Mouse (Mus musculus): Measurements from ENCODE around the gene Fam180a.
"Not testable (repeated sequence)": the region's sequence is repeated elsewhere in the genome, so short reads cannot be mapped to it uniquely, and the experiment has no call there.

The Fam180a gene

GRCm38 (mm10) chr6:35326111-35326515 lies at the start of gene Fam180a:
TSS of gene Fam180a (minus strand) at chr6:35326141.
- no peak for DNase-seq (ENCODE audit: low read depth, low spot score)

DNA sequence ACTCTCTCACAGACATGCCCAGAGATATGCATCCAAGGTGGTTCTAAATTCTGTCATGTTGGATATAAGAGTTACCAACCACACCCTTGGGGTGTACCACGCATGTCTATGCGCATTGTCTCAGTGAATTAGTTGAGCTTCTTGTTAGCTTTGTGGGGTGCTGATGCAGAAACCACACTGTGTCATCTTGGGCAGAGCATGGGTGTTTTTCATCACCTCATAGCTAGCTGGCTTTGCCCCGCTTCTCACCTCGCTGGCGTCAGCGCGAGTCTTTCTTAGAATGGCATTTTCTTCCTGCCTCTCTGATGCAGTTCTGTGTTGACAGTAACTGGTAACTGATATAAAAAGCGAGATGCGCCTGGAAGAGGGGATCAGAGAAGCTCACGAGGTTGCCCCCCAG lies 48.1 kb upstream of the Fam180a start:
- no peak for DNase-seq (ENCODE audit: low read depth, low spot score)

DNA sequence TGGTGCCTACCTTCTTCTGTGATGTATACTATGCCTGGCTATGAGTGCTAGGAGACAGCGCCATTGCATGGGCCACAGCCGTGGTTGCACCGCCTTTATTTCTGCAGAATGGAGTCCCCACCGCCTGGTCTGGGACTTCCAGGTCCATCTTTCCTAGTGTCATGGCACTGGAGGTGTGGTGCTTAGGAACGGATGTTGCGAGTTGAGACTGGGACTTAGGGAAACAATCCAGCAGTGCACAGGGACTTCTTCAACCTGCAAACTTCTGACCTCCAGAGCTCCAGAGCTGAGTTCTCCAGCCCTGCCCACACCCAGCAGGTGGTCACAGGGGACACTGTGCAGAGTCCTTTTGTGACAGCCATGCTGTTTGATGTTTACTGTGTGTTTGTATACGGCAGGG lies 44.4 kb upstream of the Fam180a start:
- no peak for DNase-seq (ENCODE audit: low read depth, low spot score)

DNA sequence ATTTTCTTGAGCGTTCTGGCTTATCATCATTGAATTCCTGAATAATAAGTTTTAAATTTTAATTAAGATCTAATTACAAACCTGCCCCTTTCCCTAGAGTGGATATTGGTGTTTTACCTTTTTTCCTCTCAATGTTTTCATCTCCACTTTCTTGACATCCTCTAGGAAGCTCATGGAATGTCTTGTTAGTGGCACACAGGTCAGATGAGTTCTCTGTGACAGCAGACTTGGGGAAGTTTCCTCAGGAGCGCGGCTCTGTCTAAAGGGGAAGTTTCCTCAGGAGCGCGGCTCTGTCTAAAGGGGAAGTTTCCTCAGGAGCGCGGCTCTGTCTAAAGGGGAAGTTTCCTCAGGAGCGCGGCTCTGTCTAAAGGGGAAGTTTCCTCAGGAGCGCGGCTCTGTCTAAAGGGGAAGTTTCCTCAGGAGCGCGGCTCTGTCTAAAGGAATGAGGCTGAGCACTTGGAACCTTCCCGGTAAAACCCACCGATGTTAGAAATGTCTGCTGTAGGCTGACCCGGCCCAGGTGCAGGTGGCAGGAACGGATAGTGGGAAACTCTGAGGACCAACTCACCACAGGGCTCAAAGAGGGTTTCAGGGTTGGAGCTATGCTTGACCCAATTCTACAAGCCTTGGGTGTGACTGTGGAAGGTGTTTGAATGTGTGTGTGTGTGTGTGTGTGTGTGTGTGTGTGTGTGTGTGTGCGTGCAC lies 43.8 kb upstream of the Fam180a start:
- not testable (repeated sequence) for DNase-seq (ENCODE audit: low read depth, low spot score)

DNA sequence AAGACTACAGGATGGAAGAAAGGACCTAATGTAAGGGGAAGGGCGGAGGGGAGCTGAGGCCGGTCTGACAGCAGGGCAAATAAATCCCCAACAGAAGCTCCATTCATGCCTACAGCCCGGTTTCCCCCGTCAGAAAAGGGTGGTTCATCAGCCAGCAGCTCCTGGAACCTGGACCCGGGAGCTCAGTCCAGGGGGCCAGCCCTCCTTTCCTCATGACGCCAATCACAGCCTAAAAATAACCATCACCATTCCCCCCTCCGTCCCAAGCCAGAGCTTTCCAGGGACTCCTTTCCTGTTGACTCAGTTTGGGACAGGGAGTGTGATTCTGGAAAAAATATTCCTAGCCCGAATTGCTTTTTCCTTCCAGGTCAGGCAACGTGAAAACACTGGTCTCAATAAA lies 36.7 kb upstream of the Fam180a start:
- no peak for DNase-seq (ENCODE audit: low read depth, low spot score)

DNA sequence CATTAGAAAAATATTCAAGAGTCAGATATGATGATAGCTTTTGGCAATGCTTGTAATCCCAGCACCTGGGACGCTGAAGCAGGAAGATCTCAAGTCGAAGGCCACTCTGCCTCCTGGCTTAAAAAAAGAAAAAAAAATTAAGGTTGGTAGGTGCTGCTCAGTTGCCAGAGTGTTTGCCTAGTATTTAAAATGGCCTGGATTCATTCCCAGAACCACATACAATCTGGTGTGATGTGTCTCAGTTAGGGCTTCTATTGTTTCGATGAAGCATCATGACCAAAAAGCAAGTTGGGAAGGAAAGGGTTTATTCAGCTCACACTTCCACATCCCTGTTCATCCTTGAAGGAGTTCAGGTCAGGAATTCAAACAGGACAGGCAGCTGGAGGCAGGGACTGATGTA lies 29.4 kb upstream of the Fam180a start:
- DNase-seq (ENCODE audit: low read depth, low spot score), result no peak

DNA sequence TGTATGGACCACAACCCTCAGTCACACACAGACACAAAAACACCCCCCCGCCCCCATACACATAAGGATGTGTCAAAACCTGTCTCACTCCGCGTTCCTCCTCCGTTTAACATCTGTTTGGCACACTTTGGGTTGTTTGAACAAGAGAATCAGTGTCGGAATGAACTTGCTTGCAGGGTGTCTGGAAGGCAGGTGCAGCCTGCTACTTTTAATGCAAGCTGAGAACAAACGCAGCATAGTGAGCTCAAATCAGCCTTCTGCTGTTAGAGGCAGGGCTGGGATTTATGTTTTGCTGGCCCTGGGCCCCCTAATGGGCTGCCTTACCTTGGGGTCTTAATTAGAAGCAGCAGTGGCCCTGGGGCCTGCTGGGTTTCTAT lies 28.7 kb upstream of the Fam180a start:
- DNase-seq (ENCODE audit: low read depth, low spot score), result no peak

GRCm38 (mm10) chr6:35353846-35354621 lies 28.1 kb upstream of the Fam180a start:
- no peak for DNase-seq (ENCODE audit: low read depth, low spot score)

DNA sequence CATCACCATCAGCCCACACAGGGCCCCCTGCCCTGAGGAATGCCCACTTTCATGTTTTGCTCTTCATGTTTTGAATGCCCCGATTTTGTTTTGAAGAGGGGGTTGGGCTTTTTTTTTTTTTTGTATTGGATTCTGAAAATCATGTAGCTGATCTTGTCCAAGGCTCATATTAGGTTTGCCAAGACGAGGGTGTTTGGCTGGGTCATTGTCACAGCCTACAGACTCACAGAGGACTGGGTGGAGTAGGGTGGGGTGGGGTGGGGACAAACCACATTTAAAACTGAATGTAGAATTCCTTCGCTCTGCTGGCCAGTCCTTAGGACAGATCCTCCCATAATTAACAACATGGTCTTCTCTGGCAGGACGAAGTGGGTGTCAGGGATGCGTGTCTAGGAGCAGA lies 27.5 kb upstream of the Fam180a start:
- DNase-seq (ENCODE audit: low read depth, low spot score), result no peak

- no peak for DNase-seq (ENCODE audit: low read depth, low spot score)
These were observed 26.9 kb upstream of the Fam180a start for GRCm38 (mm10) chr6:35352867-35353266.

GRCm38 (mm10) chr6:35351826-35352225 lies 25.9 kb upstream of the Fam180a start:
- no peak for DNase-seq (ENCODE audit: low read depth, low spot score)

DNA sequence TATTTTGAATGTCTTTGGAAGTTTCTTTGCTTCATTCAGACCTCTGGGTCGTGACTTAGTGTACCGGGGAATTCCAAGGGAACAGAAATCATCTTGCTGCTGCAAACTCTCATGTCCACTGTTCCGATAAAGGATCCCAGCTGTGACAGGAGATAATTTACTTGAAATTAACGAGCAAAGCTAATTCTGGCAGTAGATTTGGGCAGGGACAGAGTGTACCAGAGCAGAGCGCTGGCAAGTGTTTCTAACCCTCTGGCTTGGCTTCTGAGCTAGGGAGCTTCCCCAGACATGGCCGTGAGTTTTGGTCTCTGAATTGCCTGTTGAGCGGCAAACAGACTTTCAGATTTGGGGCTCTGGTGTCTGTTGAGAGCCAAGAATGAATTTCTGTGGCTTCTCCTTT lies 23.8 kb upstream of the Fam180a start:
- no peak for DNase-seq (ENCODE audit: low read depth, low spot score)

- no peak for DNase-seq (ENCODE audit: low read depth, low spot score)
These were observed 12.7 kb upstream of the Fam180a start for GRCm38 (mm10) chr6:35338640-35339039.

DNA sequence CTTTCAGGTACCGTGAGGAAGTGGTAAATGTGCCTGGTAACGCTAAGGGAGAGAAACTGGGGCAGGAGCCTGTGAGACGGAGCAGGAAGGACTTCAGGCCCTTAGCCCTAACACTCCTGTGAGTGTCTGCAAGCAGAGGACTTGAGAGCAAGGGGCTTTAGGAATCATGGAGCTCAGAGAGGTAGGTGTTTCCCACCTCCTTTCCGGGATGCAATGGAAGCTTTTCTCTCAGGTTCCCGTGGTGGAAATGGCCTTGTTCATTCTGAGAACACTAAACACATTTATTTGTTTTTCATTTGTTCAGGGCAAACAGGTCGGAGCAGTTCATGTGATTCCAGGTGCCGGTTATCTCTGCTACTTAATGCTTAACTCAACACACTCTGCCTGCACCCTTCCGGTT lies 11.9 kb upstream of the Fam180a start:
- DNase-seq (ENCODE audit: low read depth, low spot score), result no peak

GRCm38 (mm10) chr6:35335452-35335851 lies 9.5 kb upstream of the Fam180a start:
- no peak for DNase-seq (ENCODE audit: low read depth, low spot score)

- no peak for DNase-seq (ENCODE audit: low read depth, low spot score)
These were observed 8.3 kb upstream of the Fam180a start for GRCm38 (mm10) chr6:35334278-35334677.

DNA sequence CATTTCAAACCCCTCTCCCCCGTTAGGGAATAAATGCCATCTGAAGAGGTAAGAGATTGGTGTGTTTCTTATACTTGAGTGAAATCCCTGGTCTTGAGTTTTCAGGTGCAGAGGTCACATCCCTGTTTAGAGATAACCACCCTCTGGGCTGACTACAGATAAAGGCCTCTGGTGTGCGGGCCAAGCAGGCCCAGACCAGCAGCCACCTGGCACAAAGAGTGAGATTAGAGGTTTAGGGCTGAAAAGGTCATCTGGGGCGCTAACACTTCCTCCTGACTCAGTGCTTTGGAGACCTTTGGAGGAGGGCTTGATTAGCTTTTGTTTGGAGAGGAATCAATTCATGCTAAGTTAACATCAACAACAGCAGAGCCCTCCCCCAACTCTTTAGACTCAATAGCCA lies 7.7 kb upstream of the Fam180a start:
- DNase-seq (ENCODE audit: low read depth, low spot score), result no peak

DNA sequence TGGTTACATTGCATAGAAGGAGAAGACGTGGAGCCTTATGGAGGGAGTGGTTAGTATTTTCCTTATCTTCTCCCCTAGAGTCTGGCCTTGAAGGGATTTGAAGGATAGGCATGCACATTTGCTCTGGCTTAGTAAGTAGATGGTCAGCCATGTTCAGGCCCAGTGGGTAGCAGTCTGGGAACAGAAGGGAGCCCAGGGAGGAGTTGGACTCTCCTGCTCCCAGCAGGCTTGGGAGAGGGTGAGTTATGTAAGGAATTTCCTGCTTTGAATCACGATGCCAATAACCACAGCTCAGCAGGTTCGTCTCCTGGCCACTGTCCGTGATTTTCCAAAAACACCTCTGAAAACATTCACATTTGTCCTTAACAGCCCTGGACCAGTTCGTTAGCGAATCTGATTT lies 4.9 kb upstream of the Fam180a start:
- no peak for DNase-seq (ENCODE audit: low read depth, low spot score)

GRCm38 (mm10) chr6:35329956-35330355 lies 4.0 kb upstream of the Fam180a start:
- no peak for DNase-seq (ENCODE audit: low read depth, low spot score)

GRCm38 (mm10) chr6:35324306-35324705 lies 1.6 kb downstream of the Fam180a start:
- DNase-seq (ENCODE audit: low read depth, low spot score), result no peak

DNA sequence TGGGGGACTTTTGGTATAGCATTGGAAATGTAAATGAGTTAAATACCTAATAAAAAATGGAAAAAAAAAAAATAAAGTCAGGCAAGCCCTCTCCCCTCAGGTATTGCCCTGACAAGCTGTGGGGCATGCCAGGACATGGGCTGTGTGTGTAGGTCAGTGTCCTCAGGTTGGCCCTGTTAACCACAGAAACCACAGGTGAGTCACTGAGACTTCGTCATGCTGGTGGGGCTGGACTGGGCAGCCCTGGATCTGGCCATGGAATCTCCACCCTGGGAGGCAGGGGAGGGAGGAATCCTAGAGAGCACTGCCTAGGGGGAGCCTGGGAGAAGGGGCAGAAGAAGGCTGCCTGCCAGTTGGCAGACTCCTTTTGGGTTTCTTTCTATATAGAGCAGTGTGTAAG lies 2.9 kb downstream of the Fam180a start:
- DNase-seq (ENCODE audit: low read depth, low spot score), result no peak

GRCm38 (mm10) chr6:35321105-35321504 lies 4.8 kb downstream of the Fam180a start:
- no peak for DNase-seq (ENCODE audit: low read depth, low spot score)

GRCm38 (mm10) chr6:35319850-35320249 lies 6.1 kb downstream of the Fam180a start:
- DNase-seq (ENCODE audit: low read depth, low spot score), result no peak

All from WW6 (cell line).